Mouse (Mus musculus) thymus, adult 2 months (tissue): ENCODE data around the gene Abhd6.

Experiments
- CTCF ChIP-seq: fragments of 200-500 bp; IDR thresholded peaks from 2 replicates; pipeline ENCODE4 v1.5.1; 2012; ENCODE audit warnings: mild to moderate bottlenecking, control low read depth, low read length, moderate library complexity, borderline replicate concordance; ENCODE audit not compliant: control insufficient read depth, poor library complexity, insufficient read depth; ENCODE audit errors: extremely low read depth
- POLR2A ChIP-seq: fragments of 200-500 bp; IDR thresholded peaks from 2 replicates; pipeline ENCODE4 v1.6.1; 2012; ENCODE audit warnings: mild to moderate bottlenecking, low read length, control low read depth, moderate library complexity; ENCODE audit not compliant: control insufficient read depth, poor library complexity, insufficient read depth; ENCODE audit errors: extremely low read depth

- TF ChIP-seq CTCF (no peak), POLR2A (no peak)
These were observed 25.2 kb upstream of the Abhd6 start for GRCm38 (mm10) chr14:7977471-7977870.
